Mouse (Mus musculus) right cerebral cortex, postnatal 36 days (tissue): ENCODE results near the gene Ovol1.
A peak's percentile ranks its signal among the peaks of the same experiment; 100 is the strongest.

ENCODE experiments used
- DNase-seq, 2 experiments: peaks; one replicate each; pipeline ENCODE4 v3.0.0; 2022; ENCODE audit warnings: low spot score in 2 of 2, mixed read lengths in 1 of 2

Ovol1 gene

GRCm38 (mm10) chr19:5568470-5569140, 8.2 kb upstream of the Ovol1 start:
- DNase-seq: peak; percentile 46 to 47

GRCm38 (mm10) chr19:5567534-5568469, 7.4 kb upstream of the Ovol1 start, which contains the start of gene Ap5b1:
TSS of gene Ap5b1 (plus strand) at chr19:5568025.
- peak; percentile 67 to 80 for DNase-seq

- DNase-seq: no peak
Measured at GRCm38 (mm10) chr19:5567180-5567533, 6.7 kb upstream of the Ovol1 start.

- DNase-seq: no peak
Measured at GRCm38 (mm10) chr19:5566316-5566715, 5.9 kb upstream of the Ovol1 start.

GRCm38 (mm10) chr19:5562776-5563175, 2.3 kb upstream of the Ovol1 start:
- DNase-seq: no peak

GRCm38 (mm10) chr19:5561886-5562285, 1.4 kb upstream of the Ovol1 start:
- no peak for DNase-seq

GRCm38 (mm10) chr19:5561252-5561790, 875 bp upstream of the Ovol1 start:
- DNase-seq: no peak

GRCm38 (mm10) chr19:5559631-5560456, 602 bp downstream of the Ovol1 start:
- DNase-seq: no peak

GRCm38 (mm10) chr19:5559229-5559628, 1.2 kb downstream of the Ovol1 start:
- no peak for DNase-seq

GRCm38 (mm10) chr19:5558770-5559169, 1.7 kb downstream of the Ovol1 start:
- no peak for DNase-seq

GRCm38 (mm10) chr19:5558169-5558568, 2.3 kb downstream of the Ovol1 start:
- DNase-seq: no peak

- DNase-seq: no peak
Measured at GRCm38 (mm10) chr19:5554212-5554611, 6.2 kb downstream of the Ovol1 start.

- DNase-seq: no peak
Measured at GRCm38 (mm10) chr19:5553802-5554201, 6.6 kb downstream of the Ovol1 start.

GRCm38 (mm10) chr19:5547471-5548056, 12.9 kb downstream of the Ovol1 start:
- no peak for DNase-seq

- DNase-seq: no peak
Measured at GRCm38 (mm10) chr19:5544031-5544430, 16.4 kb downstream of the Ovol1 start.

GRCm38 (mm10) chr19:5543362-5543761, 17.1 kb downstream of the Ovol1 start:
- DNase-seq: no peak

- no peak for DNase-seq
Measured at GRCm38 (mm10) chr19:5538786-5539185, 21.7 kb downstream of the Ovol1 start.

GRCm38 (mm10) chr19:5532520-5532919, 27.9 kb downstream of the Ovol1 start:
- DNase-seq: no peak

- DNase-seq: no peak
Measured at GRCm38 (mm10) chr19:5530138-5530524, 30.3 kb downstream of the Ovol1 start.

GRCm38 (mm10) chr19:5529325-5530137, 30.9 kb downstream of the Ovol1 start:
- peak; percentile 83 to 84 for DNase-seq

GRCm38 (mm10) chr19:5525204-5525603, 35.2 kb downstream of the Ovol1 start:
- DNase-seq: no peak
